Mouse (Mus musculus): Measurements from ENCODE around the gene Gga2.
A peak's percentile ranks its signal among the peaks of the same experiment; 100 is the strongest.

Gene Gga2

DNA sequence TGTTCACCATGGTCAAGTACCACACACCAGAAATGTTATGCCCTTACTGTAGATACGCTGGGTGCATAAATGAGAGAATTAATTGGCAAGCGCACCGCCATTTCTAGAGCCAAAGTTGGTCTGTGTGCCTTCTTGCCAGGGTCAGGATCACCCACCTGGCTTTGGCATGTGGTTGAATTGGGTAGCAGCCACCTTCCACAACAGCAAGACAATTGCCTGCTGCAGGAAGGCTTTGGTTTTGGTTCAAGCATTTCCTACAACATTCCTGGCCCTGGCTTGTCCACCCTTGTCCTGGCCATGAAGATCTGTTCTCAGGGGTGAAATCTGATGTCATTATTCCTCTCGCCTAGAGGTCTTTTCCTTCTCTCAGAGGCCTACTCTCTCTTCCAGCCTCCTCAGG lies 8.7 kb downstream of the Gga2 start:
- DNase-seq (ENCODE audit: low read depth, low spot score), result no peak

DNA sequence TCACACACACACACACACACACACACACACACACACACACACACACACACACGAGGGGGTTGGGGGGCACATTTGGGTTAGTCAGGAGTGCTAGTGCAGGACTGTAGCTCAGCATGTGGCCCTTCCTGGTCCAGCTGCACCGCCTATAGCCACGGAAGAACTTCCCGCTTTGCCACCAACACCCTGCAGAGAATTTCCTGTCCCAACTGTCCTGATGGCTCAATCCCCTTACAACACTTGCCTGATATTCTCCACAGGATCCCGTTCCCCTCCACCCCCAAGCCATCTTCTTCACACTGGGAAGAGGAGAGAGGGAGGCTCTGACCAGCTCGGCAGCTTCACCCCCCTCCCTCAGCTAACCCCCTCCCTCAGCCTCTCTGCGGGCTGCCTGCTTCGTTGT lies 20.6 kb downstream of the Gga2 start:
- DNase-seq (ENCODE audit: low read depth, low spot score), result no peak

DNA sequence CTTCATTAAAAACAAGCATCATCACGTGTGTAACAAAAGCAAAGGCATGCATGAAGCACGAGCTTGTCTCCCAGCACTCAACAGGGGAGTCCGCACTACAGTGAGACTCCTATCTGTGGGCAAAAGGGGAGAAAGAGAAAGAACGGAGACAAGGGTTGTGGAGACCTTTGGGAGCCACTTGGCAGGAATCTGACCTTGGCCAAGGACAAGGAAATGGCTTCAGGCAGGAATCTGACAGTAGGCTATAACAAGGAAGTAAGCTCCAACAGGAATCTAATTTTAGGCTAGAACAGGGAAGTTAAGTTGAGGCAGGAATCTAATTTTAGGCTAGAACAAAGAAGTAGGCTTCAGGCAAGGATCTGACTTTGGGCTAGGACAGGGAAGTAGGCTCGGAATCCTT lies 25.1 kb downstream of the Gga2 start:
- DNase-seq (ENCODE audit: low read depth, low spot score), result no peak

DNA sequence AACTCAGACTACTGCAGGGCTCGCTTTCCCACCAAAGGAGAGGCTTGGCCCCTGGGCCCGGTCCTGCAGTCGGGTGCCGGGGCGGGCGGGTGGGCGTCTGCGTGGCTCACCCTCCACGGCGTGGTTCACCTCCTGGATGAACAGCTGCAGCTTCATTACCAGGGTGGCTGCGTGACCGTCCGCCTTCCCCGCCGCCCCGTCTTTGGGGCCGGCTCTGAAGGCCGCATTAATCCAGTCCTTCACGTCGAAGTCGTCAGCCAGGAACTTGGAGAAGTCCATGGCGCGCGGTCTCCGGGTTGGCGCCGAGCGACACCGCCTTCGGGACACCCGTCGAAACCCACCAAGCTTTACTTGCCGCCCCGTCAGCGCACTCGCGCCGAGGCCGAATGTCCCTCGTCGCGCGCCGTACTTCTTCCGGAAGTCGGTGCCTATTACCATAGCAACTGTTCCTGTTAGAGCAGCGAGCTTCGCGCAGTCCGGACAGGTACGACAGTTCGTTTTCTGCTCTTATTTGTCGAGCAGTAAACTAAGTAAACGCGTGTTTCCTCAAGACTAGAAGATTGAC lies 39.6 kb downstream of the Gga2 start, which contains the start of gene Cog7:
Gene Cog7, minus strand, starts transcription at position 405 of the 565 bp plus-strand sequence.
- peak; percentile 90 for DNase-seq (ENCODE audit: low read depth, low spot score)

DNA sequence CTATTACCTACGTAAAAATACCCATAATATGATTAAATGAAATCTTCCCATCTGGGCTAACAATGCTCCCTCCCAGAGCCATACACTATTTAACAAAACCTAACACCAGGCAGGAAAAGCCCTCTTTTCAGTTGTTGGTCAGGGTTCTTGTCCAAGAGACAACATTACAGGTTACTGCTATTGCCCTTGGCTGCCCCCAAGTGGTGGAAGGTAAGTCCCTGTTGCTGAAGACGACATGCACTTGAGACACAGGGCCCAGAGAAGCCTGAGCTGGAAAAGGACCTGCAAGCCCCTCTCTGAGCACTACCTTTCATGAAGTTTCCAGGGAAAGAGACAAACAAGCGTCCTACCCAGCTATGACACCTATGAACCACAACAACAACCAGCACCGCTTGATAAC lies 46.0 kb downstream of the Gga2 start:
- DNase-seq (ENCODE audit: low read depth, low spot score), result peak; percentile 34

DNA sequence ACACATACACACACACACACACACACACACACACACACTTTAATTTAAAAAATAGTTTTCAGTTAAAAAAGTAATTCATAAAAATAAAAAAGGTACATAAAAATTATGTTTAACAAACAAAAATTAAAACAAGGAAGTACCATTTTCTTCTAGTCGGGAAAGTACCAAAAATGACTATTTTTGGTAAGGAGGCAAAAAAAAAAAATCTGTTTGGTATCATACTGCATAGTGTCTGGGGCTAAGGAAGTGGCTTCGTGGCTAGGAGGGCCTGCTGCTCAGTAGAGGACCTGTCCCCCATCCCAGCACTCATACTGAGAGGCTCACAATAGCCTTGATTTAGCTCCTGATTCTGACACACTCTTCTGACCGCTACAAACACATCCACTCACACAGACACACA lies 49.3 kb downstream of the Gga2 start:
- no peak for DNase-seq (ENCODE audit: low read depth, low spot score)

DNA sequence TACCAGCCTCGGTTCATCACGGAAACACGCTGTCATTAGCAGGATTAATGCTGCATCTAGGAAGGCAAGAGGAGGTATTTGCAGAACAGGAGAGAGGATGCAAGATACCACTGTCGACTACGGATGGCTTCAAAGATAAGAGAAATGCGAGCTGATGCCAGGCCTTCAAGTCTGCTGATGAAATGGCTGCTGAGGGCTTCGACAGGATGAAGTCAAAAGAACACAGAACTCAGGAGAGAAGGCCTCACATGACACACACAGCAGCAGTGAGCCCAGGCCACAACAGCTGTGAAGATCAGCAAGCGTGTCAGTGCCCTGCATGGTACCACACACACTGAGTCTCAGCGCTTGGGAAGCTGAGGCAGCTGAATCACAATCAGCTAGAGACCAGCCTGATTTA lies 50.8 kb downstream of the Gga2 start:
- DNase-seq (ENCODE audit: low read depth, low spot score), result no peak

DNA sequence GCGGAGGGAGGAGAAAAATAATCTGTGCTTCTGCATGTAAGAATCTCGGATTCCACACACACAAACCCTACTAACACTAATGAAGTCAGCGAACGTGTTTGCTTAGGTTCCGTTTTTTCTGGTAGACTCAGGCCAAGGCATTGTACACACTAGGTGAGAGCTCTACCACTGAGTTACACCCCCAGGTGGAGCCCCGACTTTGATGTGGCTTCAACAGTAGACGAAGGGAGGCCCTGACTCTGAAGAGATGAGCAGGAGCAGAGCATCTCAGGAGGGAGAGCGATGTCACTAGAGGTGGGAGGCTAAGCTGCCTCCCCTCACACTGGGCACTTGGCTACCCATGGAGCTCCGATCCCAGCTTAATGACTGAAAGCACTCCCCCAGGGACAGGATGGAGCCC lies 52.2 kb downstream of the Gga2 start:
- no peak for DNase-seq (ENCODE audit: low read depth, low spot score)

DNA sequence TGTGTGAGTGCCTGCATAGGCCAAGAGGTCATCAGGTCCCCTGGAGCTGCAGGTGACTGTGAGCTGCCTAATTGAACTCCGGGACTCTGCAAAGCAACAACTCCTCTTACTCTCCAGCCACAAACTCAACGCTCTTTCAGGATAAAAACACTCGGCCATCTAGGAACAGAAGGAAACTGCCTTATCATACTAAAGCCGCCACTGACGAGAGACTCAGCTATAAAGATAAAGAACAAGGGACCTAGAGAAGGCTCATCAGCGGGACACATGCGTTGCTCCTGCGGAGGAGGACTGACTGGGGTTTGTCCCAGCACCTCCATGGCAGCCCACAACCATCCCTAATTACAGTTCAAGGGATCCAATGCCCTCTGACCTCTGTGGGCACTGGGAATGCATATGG lies 52.8 kb downstream of the Gga2 start:
- no peak for DNase-seq (ENCODE audit: low read depth, low spot score)

DNA sequence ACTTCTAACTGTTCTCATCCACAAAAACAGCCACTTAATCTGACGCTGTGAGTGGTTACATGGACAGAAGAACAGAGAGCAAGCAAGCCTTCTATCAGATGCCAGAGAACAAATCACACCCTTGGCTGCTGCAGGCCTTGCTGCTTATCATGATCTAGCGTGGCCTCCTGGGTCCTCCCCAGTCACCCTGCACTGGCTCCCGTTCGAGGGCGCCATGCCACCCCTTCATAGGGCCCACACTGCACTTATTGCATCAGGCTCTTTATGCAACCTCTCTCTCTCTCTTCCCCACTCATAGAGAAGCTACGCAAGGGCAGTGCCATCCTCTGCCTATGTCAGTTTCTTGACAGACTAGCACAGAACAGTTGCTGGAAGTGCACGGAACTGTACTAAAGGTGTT lies 54.9 kb downstream of the Gga2 start:
- no peak for DNase-seq (ENCODE audit: low read depth, low spot score)

DNA sequence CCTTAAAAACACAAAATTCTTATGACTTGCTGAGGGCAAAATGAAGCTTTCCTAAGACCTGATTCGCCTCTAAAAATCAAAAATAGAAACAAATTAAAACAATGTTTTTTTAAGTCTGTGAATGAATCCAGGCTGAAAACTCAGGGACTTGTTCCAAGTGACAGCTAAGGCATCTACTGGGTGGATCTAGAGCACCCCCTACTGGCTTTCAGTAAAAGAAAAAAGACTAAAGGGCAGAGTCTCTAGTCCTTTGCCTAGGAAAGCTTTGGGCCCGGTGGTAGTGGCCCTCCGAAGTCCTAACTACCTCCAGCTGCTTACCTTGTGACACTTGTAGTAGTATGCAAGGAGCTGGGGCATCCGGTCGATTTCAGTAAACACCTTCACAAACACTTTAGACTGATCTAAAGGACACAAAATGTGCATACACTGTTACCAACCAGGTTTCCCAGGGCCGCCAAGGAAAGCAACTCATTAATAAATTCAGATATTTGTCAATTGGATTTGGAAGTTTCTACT lies 57.1 kb downstream of the Gga2 start:
- peak; percentile 43 for DNase-seq (ENCODE audit: low read depth, low spot score)

DNA sequence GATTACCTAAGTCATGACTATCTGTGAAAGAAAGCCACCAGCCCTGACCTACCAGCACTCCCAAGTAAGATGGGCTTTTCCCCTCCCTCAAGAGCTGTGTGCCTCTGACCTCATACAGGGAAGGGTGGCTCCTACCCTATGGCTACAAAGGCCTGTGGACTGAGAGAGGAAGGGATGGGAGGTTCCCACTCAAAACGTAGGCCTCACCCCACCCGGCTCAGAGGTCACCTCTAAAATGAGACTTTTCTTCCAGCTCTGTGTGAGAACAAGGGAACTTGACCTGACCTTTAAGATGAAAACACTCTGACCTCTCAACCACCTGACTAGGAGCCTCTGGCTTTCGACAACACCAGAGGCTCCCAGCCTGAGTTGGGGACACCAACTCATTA lies 58.5 kb downstream of the Gga2 start:
- DNase-seq (ENCODE audit: low read depth, low spot score), result no peak

DNA sequence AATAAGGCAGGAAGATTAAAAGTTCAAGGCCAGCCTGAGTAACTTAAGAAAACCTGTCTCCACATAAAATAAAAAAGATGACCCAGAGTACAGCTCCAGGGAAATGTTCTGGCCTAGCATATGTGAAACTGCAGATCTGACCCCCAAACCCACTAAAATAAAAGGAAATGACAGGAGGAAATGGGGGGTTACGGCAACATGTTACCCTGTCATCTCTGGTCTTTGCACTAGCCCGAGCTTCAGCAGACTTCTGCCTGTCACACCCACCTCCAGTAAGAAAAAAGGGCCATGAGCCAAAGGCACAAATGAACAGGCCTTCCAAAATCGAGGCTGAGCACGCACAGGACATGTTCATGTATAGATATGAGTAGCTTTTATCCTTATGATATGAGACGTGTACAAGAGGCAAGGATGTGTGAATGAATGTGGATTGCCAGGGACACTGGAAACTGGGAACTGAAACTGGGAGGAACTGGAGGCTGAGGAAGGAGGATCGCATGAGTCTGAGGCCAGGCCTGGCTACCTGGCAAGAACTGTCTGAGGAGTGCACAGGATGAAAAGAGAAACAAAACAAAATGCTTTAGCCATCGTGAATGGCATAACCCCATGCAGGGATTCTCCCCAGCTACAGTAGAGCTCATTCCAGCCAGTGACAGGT lies 59.0 kb downstream of the Gga2 start:
- no peak for DNase-seq (ENCODE audit: low read depth, low spot score)

DNA sequence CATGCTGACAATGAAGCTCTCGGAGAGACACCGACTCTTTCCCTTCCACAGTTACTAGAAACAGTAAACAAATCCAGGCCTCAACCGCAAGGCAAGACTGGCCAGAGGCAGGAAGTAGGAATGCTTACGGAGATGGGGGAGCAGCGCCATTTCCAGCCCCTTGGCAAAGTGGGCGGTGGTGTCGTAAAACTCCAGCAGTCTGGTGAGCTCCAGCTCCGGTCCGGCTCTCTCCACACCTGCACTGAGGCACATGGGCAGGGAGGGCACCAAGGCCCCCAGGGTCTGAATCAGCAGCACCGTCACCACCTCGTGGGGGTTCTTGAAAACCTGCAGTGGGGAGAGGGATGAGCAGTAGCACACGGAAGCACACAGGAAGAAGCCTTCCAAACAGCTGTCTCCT lies 65.2 kb downstream of the Gga2 start:
- DNase-seq (ENCODE audit: low read depth, low spot score), result no peak

DNA sequence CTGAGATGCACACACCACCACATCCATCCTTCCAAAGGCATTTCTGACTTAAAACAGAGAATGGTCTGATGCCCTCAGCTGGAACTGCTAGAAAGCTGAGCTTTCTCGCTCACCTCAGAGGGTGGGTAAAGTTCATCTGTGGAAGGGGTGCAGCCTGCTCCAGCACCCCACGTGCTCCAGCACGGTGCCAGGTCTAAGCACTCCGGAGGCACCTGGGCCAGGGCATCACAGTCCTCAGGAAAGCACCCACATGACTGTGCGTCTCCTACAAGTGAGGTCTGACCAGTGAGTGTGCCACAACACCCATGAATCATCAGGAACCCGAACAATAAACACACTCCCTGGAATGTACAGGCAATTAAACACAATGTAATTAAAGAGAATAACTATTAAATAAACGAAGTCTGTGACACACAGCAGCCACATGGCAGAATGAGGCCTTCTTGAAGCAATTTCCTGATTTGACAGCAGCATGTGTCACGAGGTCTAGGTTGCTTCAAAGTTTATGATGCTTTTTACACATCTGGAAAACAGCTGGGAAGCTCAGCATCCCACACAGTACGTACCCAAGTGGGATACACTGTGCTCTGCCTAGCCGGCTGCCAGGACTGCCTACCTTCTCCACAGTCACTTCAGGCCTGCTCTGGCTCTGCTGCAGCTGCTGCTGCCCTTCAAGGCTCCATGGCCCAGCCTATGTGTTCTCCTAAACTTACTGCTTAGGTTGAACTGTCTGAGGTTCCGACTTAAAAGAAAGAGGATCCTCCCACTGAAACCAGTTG lies 65.9 kb downstream of the Gga2 start:
- no peak for DNase-seq (ENCODE audit: low read depth, low spot score)

DNA sequence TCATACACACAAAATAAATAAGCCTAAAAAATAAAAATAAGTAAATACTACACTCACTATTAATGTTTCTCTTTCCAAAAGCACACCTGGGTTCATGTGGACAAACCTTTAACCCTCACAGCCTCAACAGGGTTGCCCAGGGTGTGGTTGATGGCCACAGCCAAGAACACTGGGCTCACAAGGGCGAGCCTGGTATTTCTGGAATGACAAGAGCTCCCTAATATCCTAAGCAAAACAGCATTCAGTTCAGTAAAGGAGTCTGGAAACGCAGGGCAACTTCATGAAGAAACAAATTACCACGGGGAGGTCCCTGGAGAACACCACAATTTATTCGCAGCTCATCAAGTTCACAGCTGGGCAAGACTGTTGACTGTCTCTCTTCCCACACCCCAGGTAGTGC lies 73.5 kb downstream of the Gga2 start:
- no peak for DNase-seq (ENCODE audit: low read depth, low spot score)

DNA sequence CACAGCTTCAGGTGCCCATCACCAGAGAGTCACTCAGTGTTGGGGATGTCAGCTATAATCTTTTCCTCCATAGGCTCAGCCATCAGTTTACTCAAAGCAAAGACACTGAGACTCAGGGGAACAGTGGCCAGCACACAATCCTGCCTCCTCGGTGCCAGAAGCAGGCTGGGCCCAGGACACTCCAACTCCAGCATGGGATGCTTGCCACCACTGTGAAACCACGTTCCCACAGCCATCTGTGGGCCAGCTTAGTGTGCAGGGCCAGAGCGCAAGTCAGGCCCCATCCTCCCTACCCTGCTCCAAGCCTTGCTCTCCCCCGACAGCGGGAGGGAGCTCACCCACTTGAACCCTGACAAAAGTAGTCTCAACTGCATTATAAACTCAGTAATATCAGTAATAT lies 74.8 kb downstream of the Gga2 start:
- DNase-seq (ENCODE audit: low read depth, low spot score), result no peak

DNA sequence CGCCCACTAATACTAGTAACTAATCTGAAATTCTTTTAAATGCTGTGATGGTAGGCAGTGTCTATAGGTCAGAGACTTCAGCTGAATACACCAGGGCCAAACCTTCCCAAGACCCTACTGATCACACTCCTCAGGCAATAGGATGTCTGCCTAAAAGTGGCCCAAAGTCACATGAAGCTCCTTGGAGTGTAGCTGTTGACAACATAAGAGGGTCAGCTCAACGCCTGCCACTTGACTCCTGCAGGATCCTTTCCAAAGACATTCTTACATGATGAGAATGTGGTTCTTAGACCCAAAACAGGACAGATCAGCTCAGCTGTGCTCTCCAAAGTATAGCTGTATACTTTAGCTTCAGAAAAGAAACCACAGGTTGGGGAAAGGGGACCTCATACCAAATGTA lies 78.7 kb downstream of the Gga2 start:
- no peak for DNase-seq (ENCODE audit: low read depth, low spot score)

DNA sequence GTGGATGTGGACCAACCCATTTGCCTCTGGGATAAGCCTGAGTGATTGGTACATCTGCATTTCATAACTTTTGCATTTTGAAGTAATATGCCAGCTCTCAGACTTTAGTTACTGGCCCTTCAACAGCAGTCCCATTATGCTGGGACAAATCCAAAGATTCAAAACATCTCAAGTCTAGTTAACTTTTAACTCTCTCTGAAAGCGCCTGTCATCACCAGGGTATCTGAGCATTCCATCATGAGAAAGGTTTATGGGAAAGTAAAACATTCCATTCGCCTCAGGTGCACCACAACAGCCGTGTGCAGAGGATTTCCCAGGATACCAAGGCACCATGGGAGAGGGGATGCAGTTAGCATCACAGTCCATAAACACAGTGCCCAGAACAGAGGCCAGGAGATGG lies 79.4 kb downstream of the Gga2 start:
- DNase-seq (ENCODE audit: low read depth, low spot score), result no peak

DNA sequence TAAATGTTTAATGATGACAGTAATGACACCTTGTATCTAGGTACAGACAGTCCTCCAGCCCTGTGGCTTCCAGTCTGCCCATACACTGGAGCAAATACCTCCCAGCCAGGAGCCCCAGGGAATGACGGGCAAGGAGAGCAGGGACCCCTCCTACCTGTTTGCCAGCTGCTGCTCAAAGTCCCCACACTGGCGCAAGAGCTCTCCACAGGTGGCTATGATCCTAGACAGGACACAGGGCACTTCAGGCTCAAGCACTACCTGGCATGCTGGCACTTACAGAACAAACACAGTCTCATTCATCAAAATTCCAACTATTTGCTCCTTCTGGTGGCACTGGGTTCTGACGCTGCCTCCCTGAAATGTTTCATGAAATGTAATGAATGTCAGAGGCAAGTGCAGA lies 80.0 kb downstream of the Gga2 start:
- DNase-seq (ENCODE audit: low read depth, low spot score), result no peak

DNA sequence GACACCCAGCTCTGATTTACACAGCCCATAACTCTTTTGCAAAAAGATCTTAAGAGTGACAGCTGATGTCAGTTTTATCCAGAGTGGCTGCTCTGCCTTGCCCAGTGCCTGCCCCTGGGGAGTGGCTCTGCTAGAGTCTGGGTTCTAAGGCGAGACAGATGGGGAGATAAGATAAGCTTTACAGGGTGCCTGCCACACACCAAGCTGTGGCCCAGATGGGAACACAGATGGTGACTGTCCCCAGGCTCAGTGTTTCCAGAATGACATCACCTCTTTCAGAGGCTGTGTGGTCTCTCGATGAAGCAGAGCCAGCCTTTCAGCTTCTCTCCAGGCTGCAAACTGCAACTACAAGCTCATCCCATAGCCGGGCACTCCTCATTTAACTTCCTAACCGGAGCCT lies 81.3 kb downstream of the Gga2 start:
- DNase-seq (ENCODE audit: low read depth, low spot score), result peak; percentile 77

DNA sequence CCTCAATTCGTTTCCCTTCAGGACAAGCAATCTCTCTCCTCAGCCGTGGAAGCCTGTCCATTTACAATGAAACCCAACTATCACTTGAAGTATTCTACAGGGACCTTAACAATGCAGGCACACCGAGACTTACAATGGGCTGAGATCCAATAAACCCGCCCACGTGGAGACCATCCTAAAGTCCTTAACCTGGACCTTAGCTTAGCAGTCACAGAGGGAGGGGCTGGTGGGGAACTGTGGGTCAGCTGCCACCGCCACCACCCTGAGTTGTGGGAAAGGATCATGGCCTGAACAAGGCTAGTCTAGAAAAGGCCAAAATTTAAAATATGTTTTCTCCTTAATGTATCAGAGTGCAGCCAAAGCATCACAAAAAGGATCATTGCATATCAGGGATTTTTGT lies 81.8 kb downstream of the Gga2 start:
- DNase-seq (ENCODE audit: low read depth, low spot score), result no peak

Measured in retina, postnatal 7 days (tissue).